Mouse (Mus musculus): Measurements from ENCODE around the gene Unc45b. TPM values are rescaled to one million over a fixed set of nuclear protein-coding genes. Genes with fewer than 3 reads are reported as not detected.
"Not testable (repeated sequence)": the region's sequence is repeated elsewhere in the genome, so short reads cannot be mapped to it uniquely, and the experiment has no call there.

Unc45b gene
- total RNA-seq, 2 experiments from 2014 or later, result 7.6 to 10.0 TPM

DNA sequence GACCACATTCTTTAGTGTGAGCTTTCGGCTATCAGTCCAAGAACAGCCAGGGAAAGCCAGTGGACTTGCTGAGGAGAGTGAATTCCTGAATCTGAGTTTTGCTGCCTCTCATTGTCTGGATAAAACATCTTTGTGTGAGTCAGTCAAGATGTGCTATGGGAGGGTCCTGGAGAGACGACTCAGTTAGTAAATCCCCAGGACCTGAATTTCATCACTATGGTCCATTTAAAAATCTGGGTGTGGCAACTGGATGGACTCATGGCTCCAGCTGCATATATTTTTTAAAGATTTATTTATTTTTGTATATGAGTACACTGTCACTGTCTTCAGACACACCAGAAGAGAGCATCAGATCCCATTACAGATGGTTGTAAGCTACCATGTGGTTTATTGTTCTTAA lies 35.3 kb downstream of the Unc45b start:
- no peak for DNase-seq

DNA sequence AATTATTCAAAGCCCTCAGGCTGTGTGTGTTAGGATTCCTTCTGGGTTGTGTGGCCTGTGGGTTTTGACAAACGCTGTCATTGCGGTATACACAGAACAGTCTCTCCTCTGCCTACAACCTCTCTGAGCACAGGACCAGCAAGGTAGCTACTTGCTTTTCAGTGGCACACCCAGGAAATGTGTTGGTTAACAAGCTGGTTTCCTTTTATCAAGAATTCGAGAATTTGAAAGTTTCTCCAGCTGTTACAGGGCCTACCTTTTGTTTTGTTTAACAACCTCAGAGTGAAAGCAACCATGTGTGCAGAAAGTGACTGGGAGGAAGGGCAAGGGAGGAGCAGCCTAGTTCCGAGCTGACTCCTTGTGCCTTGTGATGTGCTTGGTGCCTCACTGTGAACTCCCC lies 37.1 kb downstream of the Unc45b start:
- DNase-seq, result no peak

- peak in 1 of 2 experiments; percentile 23 for DNase-seq
Observed at GRCm38 (mm10) chr11:82949036-82949435, 38.7 kb downstream of the Unc45b start.

DNA sequence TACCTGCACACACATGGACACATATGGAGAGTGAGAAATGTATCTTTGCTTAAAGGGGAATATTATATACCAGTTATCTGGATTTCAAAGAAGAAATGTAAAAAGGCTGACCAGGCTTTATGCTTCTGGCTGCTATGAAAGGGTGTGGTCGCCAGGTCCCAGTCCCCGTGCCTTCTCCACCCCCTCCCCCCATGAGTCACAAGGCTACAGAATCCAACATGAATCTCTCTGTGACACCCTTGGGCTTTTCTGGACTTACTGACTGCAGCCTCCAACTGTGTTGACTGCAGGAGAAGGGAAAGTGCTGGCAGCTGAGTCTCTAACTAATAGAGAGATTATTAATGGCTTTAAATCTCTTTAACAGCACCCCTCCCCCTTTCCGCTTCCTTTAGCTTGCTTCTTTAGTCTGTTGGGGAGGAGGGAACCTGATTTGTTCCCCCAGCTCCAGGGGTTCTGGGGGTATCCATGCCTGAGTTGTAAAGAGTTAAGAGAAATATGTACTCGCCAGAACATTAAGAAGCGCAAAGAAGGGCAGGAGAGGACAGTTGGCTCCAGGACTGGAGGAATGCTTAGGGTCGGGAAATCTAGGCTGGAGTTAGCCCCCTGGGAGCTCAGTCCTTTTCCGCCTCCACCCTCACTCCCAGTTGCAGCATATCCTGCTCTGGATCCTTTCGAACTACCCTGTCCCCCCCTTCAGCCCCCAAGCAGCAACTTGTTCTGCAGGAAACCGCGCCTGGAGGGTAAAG lies 40.6 kb downstream of the Unc45b start, which contains the start of gene Slfn5:
Gene Slfn5, plus strand, starts transcription at position 614 of the 746 bp plus-strand sequence.
- DNase-seq, result peak in 1 of 2 experiments; percentile 54

DNA sequence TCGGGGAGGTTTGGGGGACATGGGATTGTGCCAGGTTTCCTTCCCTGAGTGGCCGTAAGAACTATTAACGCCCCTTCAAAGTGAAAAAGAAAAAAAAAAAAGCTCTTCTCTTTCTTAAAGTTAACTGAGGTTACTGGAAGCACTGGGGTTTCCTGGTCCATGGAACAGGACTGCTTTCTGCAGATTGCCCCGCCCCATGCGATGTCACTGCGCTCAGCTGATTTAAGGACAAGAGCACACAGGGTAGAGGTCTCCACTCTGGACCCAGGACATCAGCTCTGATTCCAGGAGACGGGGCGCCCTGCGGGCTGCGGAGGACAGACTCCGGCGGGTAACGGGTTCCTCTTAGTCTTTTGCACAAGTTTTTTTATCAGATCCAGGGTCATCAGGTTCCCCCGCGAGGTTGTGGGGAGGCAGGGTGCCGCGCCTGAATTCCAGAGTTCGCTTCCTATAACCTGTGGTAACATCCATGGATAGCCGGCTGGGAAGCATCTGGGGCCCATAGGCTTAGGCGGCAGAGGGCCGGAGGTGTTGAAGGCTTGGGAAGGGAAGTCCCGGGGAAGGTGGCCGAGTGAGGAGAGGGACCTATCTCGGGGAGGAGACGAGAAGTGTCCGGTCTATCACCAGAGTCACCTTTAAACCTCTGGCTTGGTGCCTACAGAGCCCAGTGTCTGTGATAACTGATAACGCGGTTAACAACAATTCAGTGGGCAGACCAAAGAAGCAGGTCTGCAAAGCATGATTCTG lies 41.7 kb downstream of the Unc45b start:
- DNase-seq, result peak; percentile 71 to 81

DNA sequence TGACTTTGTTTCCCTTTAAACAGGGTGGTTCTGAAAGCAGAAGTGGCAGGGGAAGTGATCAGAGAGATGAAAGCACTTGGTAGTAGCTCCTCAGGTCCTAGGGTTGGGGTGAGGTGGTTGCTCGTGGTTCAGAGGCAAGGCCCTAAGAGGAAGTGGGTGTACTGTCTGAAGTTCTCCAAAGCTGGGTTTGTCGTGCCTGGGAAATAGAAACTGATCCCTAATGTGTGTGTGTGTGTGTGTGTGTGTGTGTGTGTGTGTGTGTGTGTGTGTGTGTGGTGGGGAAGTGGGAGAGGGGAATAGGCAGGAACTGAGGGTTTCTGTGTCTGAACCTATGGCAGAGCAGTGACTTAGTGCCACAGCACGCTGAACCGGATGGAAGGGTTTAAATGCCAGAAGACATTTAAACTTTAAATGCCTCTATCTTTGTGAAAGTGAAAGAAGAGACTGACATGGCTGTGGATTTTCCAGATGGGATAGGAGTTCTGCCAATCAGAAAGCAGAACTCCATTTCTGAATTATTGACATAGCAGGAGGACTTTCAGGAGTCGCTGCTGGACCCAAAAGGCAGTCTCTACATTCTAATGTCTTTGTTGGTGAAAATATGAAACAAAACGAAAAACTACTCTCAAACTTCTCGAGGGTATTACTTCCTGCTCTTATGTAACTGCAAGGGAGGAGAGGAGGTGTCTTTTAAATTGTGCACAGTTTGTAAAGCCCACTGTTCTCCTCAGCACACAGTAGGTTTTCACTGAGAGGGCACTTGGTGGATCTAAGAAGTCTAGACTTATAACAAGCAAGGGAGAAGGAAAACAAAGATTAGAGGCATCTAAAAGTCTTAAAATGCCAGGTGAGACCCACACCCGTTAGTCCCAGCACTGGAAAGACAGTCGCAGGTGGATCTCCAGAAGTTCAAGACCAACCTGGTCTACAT lies 42.5 kb downstream of the Unc45b start:
- no peak for DNase-seq

GRCm38 (mm10) chr11:82954631-82955030 lies 44.3 kb downstream of the Unc45b start:
- no peak for DNase-seq

DNA sequence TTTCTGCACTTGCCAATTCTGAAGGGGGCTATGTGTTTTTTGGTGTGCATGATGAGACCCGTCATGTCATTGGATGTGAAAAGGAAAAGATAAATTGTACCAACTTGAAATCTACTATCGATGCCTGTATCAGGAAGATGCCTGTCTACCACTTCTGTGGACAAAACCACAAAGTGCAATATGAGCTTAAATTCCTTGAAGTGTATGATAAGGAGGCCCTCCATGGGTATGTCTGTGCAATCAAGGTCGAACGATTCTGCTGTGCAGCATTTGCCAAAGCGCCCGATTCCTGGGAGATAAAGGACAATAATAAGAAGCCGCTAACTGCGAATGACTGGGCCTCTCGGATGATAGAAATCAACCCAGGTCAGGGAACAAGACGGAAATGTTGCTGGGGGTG lies 46.6 kb downstream of the Unc45b start:
- DNase-seq, result no peak

DNA sequence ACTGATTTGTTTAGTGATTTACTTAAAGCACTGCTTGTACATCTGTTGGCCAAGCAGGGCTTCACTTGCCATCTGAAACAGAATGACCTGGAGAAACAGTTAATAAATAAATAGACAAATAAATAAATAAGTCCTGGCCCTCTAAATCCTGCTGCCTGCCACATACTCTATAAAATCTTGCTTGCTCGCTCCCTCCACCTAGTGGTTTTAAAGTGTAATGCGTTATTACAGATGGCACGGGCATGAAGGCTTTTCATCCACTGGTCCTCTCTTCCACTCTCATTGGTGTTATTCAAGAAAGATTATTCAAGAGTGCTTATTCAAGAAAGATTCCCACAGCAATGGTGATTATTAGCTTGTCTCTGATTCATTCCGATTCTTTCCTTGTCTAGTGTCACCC lies 49.3 kb downstream of the Unc45b start:
- DNase-seq, result peak; percentile 15 to 47

GRCm38 (mm10) chr11:82961743-82962142 lies 51.4 kb downstream of the Unc45b start:
- DNase-seq, result no peak

GRCm38 (mm10) chr11:82962215-82962614 lies 51.9 kb downstream of the Unc45b start:
- DNase-seq, result no peak

DNA sequence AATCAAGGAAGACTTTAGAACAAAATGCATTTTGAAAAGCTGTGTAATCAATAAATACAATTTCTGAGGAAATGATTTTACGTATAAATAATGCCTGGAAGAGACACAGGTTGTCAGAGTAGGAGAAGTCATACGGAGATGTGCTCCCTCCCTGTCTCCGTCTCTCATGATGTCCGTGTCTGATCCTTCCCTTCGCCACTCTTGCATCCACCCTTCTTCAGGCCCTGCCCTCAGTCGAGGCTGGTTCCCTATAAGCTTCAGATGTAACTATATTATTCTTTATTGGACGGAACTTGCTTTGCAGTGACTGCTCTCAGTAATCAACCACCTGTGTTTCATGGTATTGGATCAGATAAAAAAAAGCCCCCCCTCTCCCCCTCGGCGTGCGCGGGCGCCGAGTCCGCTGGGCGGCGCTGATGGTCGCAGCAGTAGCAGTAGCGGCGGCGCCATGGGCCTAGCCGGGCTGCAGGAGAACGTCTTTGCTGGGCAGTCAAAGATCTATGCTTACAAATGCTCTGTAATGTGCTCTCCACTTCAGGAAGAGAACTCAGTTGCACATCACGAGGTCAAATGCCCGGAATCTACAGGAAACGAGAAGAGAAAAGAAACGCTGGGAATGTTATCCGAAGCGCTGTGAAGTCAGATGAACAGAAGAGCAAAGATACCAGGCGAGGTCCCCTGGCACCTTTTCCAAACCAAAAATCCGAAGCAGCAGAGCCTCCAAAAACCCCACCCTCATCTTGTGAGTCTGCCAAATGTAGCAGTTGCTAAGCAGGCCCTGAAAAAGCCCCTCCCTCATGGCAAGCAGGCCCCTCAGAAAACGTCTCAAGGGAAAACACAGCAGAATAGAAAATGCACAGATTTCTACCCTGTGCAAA lies 60.6 kb downstream of the Unc45b start:
- peak; percentile 64 to 74 for DNase-seq

GRCm38 (mm10) chr11:82971590-82971974 lies 61.2 kb downstream of the Unc45b start:
- DNase-seq, result no peak

- peak; percentile 55 to 58 for DNase-seq
Observed at GRCm38 (mm10) chr11:82973916-82974315, 63.6 kb downstream of the Unc45b start.

- DNase-seq, result not testable (repeated sequence)
Observed at GRCm38 (mm10) chr11:82982409-82982808, 72.1 kb downstream of the Unc45b start.

DNA sequence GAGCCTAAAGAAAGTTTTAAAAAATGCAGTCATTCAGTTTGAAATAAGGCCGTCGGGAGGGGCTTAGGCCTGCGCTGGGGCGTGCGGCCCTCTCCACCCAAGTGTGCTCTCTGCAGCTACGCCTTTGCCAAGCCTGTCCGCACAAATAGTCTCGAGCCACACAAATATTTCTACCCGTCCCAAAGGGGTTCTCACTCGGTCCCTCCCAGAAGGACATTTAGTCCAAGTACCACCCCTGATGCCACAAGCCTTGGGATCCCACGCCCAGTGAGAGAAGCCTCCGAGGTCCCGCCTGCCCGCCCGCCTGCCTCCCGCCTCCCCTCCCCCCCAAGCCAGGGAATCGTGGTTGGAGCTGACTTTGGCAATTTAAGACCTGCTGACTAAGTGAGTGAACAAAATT lies 72.8 kb downstream of the Unc45b start:
- DNase-seq, result no peak

DNA sequence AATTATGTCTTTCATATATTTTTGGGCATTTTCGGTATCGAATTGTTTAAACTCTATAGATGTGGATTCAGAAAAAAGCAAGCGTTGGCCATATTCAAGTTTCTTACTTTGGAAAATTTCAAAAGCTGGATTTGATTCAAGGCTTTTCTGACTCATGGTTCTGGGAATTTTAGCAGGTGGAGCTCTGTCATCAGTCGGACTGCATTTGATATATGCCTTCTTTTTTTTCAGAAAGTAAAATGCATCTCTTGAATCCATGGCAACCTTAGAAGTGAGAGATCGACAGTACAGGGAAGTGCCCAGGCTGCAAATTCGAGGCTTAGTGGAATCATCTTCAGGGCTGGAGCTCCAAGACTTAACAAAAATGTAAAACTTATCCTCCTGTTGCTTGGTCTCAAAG lies 77.3 kb downstream of the Unc45b start:
- DNase-seq, result no peak

DNA sequence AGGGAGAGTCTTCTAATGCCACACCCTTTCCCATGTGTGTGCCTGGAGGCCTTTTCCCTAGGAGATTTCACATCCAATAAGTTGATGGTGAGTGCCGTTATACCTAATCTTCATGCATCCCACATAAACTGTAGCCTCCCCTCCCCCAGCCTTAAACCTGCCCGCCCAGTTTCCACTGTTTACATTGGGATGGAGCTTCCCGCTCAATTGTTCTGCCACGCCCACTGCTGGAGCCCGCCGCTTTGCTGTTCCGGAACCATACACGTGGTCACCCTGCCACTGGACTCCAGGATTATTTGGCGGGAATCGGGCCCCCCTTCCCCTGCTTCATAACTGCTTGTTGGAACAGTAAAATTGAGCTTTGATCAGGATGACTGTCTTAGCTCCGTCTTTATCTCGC lies 79.0 kb downstream of the Unc45b start:
- DNase-seq, result no peak

- DNase-seq, result peak; percentile 62 to 70
Observed at GRCm38 (mm10) chr11:82990612-82991385, 80.4 kb downstream of the Unc45b start.

- DNase-seq, result peak; percentile 89 to 91
Observed at GRCm38 (mm10) chr11:82991469-82992166, 81.3 kb downstream of the Unc45b start, which contains the start of gene Slfn9. Slfn9 (minus strand) TSS chr11:82991830.
